Mouse (Mus musculus) spleen, embryonic (tissue): ENCODE data around the gene Lgals9.

ENCODE experiments used
- CTCF ChIA-PET: fragments of 350-600 bp; sonication (Branson Sonifier 250); formaldehyde crosslinking; loops from one replicate; lab custom pipeline; 2022; lab: Charles Lee

The Lgals9 gene

DNA sequence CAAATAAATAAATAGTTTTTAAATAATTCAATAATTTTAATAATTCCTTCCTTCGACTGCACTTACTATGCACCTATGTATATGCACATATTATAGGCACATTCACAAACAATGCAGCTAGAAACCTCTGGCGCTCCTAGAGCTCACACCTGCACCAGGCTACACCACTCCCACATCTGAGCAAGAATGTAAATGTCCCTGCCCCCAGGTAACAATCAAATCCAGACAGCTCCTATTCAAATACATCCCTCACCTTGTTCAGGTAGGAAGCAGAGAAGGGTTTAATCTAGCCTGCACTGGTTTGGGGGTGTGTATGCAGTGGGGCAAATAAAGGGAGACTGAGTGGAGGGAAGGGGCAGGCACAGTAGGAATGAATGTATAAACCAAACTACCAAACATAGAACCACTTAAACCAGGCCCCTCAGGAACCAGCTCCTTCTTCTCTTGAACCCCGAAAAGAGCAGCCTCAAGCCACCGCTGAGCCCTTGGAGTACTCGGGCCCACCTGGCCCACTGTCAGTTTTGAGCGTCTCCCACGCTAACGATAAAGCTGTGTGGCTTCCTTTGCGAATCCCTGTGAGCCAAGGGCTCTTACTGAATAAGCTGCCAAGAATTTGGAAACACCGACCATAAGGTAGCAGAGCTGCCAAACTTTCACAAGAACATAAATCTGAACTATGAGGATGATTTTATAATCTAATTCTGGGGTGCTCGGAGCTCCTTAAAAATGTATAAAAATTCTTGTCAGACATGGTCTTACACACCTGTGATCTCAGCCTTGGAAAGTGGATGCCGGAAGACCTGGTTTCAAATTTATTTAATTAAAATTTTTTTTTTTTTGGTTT lies 6.3 kb downstream of the Lgals9 start:
- CTCF ChIA-PET, result no interaction called here

GRCm38 (mm10) chr11:78976731-78977510 lies 7.8 kb downstream of the Lgals9 start:
- CTCF ChIA-PET, result no interaction called here

GRCm38 (mm10) chr11:78973381-78974150 lies 11.2 kb downstream of the Lgals9 start:
- CTCF ChIA-PET, result interaction anchor here (0.6 kb wide), 1 partner anchor 16 kb away, joined by 3 read pairs; no protein-coding TSS in a partner anchor

DNA sequence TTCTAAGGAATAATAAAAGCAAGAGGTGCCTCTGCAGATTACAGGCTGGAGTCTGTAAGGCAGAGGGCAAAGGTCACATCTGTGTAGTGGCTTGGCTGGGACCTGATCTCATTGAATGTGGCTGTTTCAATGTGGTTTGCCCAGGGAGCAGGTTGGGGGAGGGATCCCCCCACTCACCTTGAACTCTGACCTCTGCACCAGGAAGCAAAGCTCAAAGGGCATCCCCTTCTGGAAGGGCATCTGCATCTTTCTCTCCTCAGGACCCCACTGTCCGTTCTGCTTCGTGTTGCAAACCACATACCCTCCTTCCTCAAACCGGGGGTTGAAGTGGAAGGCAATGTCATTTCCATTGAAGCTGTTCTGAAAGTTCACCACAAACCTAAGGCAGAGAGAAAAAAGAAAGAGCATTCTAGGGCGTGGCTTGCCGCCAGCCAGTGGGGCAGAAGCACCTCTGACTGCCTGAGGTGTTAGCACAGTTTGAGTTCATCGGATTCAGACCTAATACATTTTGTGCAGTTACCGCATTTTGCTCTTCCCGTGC lies 11.9 kb downstream of the Lgals9 start:
- CTCF ChIA-PET, result interaction anchor here (0.6 kb wide), 1 partner anchor 17 kb away, joined by 3 read pairs; no protein-coding TSS in a partner anchor

DNA sequence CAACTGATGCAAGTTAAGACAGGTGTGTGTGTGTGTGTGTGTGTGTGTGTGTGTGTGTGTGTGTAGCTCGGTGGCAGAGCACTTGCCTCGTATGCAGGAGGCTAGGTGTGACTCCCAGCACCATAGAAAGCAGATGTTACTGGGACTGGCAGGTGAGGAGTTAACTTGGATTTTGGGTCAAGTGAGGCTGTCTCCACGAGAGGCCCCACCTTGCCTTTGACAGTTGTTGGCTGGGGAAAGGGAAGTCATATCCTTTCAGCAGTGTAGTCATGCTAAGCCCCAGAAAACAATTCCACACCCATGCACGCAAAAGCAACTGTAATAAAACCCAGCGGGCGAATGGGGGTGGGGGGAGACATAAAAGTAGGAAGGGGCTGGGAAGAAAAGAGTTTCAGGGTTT lies 12.4 kb downstream of the Lgals9 start:
- CTCF ChIA-PET, result no interaction called here

DNA sequence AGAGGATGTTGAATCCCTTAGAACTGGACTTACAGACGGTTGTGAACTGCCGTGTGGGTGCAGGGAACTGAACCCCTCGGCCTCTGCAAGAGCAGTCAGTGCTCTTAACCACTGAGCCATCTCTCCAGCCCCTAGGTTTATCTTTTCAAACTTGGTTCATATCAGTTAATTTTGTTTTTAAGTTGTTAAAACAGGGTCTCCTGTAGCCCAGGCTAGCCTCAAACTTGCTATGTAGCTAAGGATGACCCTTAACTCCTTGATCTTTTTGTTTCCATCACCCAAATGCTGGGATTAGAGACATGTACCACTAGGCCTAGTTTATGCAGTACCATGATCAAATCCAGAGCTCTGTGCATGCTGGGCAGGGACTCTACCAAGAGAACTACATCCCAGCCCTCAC lies 13.0 kb downstream of the Lgals9 start:
- CTCF ChIA-PET, result no interaction called here

DNA sequence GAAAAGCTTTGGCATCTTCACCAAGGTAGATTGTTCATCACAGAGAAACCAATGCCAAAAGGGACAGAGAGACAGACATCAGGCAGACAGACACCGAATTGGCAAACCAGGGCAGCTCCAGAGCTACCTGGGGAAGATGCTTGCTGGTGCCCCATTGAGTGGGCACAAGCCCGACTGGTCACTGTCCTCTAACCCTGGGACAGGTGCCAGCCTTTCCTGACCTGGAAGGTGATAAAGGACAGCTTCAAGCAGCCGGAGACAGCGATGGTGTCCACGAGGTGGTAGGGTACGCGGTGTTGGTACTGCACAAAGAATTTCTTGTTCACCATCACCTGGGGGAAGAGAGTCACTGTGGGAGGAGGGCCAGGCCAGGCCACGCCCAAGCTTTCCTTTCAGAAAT lies 13.7 kb downstream of the Lgals9 start:
- CTCF ChIA-PET, result no interaction called here

GRCm38 (mm10) chr11:78968121-78968520 lies 16.6 kb downstream of the Lgals9 start:
- CTCF ChIA-PET, result no interaction called here

- CTCF ChIA-PET, result interaction anchor here (0.7 kb wide), 1 partner anchor 245 kb away, joined by 4 read pairs; no protein-coding TSS in a partner anchor
Measured at GRCm38 (mm10) chr11:78967371-78967770, 17.4 kb downstream of the Lgals9 start.

- CTCF ChIA-PET, result interaction anchor here (0.5 to 0.7 kb wide), 2 partner anchors 69 to 73 kb away, joined by 4 to 5 read pairs; no protein-coding TSS in a partner anchor
Measured at GRCm38 (mm10) chr11:78961221-78961620, 23.5 kb downstream of the Lgals9 start.

DNA sequence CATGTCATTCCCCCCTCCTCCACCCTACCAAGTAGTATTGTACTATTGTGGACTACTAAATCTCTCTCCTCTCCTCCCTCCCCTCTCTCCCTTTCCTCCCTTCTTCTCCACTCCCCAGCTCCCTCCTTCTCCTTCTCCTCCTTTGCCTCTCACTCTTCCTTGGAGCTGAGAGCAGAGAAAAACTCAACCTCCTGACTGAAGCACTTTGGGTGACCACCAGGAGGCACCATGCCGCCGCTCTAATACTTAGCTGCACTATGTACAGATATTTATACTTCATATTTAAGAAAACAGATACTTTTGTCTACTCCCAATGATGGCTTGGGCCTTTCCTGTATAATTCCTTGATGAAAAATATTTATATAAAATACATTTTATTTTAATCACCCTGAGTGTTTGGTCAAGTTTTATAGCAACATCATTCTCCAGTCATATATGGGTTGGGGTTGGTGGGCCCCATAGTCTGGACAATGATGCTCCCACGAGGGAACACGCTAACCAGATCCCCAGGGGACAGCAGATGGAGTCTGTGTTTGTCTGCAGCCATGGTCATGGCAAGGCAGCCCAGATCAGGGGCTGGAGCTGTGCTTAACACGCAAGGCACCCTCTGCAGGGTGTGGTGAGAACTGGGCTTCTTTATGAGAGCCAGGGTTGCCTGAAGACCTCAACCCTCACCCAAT lies 24.8 kb downstream of the Lgals9 start:
- CTCF ChIA-PET, result no interaction called here

- CTCF ChIA-PET, result no interaction called here
Measured at GRCm38 (mm10) chr11:78959367-78959766, 25.4 kb downstream of the Lgals9 start.

DNA sequence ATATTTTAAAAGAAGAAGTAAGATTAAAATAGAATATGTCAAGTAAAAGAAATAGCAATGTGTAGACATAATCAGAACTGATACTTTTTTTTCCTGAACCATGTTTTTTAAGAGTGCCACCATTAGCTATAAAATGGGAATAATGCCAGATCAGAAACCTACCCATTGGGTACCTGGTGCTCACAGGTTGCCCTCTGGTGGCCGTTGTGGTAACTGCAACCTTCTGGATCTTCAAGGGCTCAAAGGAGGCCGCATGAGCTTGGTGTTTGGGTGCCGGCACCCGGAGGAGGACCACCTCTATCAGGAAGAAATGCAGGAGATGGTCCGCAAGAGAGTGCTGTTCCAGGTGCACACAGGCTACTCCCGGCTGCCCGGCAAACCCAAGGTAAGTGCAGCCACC lies 28.5 kb downstream of the Lgals9 start:
- CTCF ChIA-PET, result interaction anchor here (0.6 kb wide), 1 partner anchor 233 kb away, joined by 4 read pairs; no protein-coding TSS in a partner anchor

DNA sequence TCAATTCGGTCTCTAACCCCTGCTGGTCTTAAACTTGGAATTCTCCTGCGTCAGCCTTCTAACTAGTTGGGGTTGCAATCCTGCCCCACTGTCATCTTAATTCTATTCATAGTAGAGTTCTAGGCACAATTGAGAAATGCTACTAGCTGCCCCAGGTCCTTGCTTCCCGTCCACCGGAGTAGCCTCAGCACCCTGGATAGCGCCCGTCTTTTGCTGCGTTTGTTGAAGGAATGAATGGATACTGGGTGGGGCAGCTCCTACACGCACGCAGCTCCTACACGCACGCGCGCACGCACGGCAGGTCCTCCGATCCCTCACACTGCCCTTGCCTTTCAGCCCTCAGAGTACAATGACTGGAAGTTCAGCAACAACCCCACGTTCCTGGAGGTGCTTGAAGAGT lies 32.3 kb downstream of the Lgals9 start:
- CTCF ChIA-PET, result no interaction called here

DNA sequence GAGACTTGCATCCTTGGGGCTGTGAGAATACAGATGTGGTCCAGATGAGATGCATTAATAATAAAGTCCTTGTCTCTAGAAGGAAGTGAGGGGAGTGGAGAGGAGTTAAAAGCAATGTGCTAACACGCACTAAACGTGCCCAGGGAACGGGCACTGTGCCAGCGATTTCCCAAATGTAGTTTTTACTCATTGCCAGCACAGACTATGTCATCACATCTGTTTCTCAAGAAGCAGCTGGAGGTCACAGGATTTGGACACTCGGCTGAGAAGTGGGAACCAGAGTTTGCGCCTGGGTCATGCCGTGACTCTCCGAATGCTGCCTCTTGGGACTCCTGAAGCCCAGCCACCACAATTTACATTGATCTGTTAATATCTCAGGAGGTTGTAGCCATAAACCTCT lies 34.4 kb downstream of the Lgals9 start:
- CTCF ChIA-PET, result no interaction called here

- CTCF ChIA-PET, result no interaction called here
Measured at GRCm38 (mm10) chr11:78943083-78943482, 41.7 kb downstream of the Lgals9 start.

DNA sequence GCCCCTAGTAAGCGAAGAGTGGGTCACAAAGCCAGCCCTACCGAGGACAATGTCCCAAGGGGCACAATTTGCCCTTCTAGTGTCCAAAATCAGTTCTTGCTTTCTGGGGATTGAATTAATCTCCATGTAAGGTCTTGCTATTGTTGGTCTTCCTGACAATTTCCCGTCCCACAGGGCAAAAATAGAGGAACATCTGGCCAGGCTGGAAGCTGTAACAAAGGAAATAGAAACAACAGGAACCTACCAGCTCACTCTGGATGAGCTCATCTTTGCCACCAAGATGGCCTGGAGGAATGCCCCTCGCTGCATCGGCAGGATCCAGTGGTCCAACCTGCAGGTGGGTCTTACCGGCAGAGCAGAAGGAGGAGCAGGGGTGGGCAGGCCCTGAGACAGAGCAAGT lies 49.6 kb downstream of the Lgals9 start:
- CTCF ChIA-PET, result no interaction called here

GRCm38 (mm10) chr11:78934727-78935126 lies 50.0 kb downstream of the Lgals9 start:
- CTCF ChIA-PET, result no interaction called here

GRCm38 (mm10) chr11:78934307-78934706 lies 50.4 kb downstream of the Lgals9 start:
- CTCF ChIA-PET, result no interaction called here

DNA sequence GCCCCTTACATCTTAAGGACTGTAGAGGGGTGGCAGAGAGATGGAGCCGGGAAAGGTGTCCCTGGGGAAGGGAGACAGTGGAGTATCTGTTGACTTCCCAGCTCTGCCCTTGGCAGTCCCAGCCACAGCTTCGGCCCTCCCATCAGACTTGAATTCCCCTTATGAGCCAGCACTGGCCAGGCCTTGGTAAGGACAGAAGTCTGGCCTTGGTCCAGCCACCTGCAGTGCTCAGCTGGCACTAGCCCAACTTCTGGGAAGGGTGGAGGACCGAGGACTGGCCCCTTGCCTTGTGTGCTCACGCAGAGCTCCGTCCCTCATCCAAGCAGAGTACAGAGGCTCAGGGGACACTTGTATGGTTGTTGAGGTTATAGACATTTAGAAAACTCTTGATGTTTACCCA lies 55.4 kb downstream of the Lgals9 start:
- CTCF ChIA-PET, result no interaction called here

DNA sequence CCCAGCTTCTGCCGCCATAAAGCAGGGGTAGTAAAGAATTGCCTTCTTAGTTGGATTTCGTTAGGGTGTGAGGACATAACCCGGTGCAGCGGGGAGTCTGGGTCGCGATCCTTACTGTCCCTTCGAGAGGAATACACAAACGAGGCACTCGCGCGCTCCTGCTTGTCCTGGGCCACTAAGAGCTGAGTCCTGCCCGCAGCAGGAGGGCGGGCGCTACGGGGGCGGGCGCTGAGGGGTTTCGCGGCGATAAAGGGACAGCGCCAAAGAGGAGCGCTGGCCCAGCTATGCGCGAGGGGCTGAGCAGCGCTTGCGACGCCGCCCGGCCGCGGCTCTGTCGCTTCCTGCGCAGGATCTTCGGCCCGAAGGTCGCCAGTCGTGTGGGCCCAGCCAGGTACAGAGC lies 59.8 kb downstream of the Lgals9 start:
- CTCF ChIA-PET, result interaction anchor here (0.6 kb wide), 1 partner anchor 364 kb away, joined by 3 read pairs; no protein-coding TSS in a partner anchor
